Mouse (Mus musculus): ENCODE data around the gene Rasgef1b. TPM values are rescaled to one million over a fixed set of nuclear protein-coding genes. Genes with fewer than 3 reads are reported as not detected.

The Rasgef1b gene
- total RNA-seq, 1 experiment from 2014 or later, result 30.5 TPM

GRCm38 (mm10) chr5:99350030-99350429 lies 378.8 kb downstream of the Rasgef1b start:
- ATAC-seq (replicated peaks in 1 of 2; ENCODE audit: insufficient read depth in 1 of 2, low FRiP score in 2 of 2, low TSS enrichment in 1 of 2, low read depth in 1 of 2, poor library complexity in 2 of 2, severe bottlenecking in 2 of 2), result no peak

- ATAC-seq (replicated peaks in 1 of 2; ENCODE audit: insufficient read depth in 1 of 2, low FRiP score in 2 of 2, low TSS enrichment in 1 of 2, low read depth in 1 of 2, poor library complexity in 2 of 2, severe bottlenecking in 2 of 2), result peak; percentile 75 to 83
Measured at GRCm38 (mm10) chr5:99348257-99348849, 380.5 kb downstream of the Rasgef1b start.

- ATAC-seq (replicated peaks in 1 of 2; ENCODE audit: insufficient read depth in 1 of 2, low FRiP score in 2 of 2, low TSS enrichment in 1 of 2, low read depth in 1 of 2, poor library complexity in 2 of 2, severe bottlenecking in 2 of 2), result no peak
Measured at GRCm38 (mm10) chr5:99342527-99342926, 386.3 kb downstream of the Rasgef1b start.

- ATAC-seq (replicated peaks in 1 of 2; ENCODE audit: insufficient read depth in 1 of 2, low FRiP score in 2 of 2, low TSS enrichment in 1 of 2, low read depth in 1 of 2, poor library complexity in 2 of 2, severe bottlenecking in 2 of 2), result no peak
Measured at GRCm38 (mm10) chr5:99340311-99340989, 388.4 kb downstream of the Rasgef1b start.

GRCm38 (mm10) chr5:99339790-99340189 lies 389.1 kb downstream of the Rasgef1b start:
- no peak for ATAC-seq (replicated peaks in 1 of 2; ENCODE audit: insufficient read depth in 1 of 2, low FRiP score in 2 of 2, low TSS enrichment in 1 of 2, low read depth in 1 of 2, poor library complexity in 2 of 2, severe bottlenecking in 2 of 2)

- no peak for ATAC-seq (replicated peaks in 1 of 2; ENCODE audit: insufficient read depth in 1 of 2, low FRiP score in 2 of 2, low TSS enrichment in 1 of 2, low read depth in 1 of 2, poor library complexity in 2 of 2, severe bottlenecking in 2 of 2)
Measured at GRCm38 (mm10) chr5:99338826-99339225, 390.0 kb downstream of the Rasgef1b start.

- ATAC-seq (replicated peaks in 1 of 2; ENCODE audit: insufficient read depth in 1 of 2, low FRiP score in 2 of 2, low TSS enrichment in 1 of 2, low read depth in 1 of 2, poor library complexity in 2 of 2, severe bottlenecking in 2 of 2), result peak; percentile 94 to 96
Measured at GRCm38 (mm10) chr5:99336427-99336826, 392.4 kb downstream of the Rasgef1b start.

- peak in 1 of 2 experiments; percentile 13; a peak in 1 of 4 replicates for ATAC-seq (replicated peaks in 1 of 2; ENCODE audit: insufficient read depth in 1 of 2, low FRiP score in 2 of 2, low TSS enrichment in 1 of 2, low read depth in 1 of 2, poor library complexity in 2 of 2, severe bottlenecking in 2 of 2)
Measured at GRCm38 (mm10) chr5:99334017-99334416, 394.8 kb downstream of the Rasgef1b start.

GRCm38 (mm10) chr5:99332021-99332420 lies 396.8 kb downstream of the Rasgef1b start:
- ATAC-seq (replicated peaks in 1 of 2; ENCODE audit: insufficient read depth in 1 of 2, low FRiP score in 2 of 2, low TSS enrichment in 1 of 2, low read depth in 1 of 2, poor library complexity in 2 of 2, severe bottlenecking in 2 of 2), result no peak

- ATAC-seq (replicated peaks in 1 of 2; ENCODE audit: insufficient read depth in 1 of 2, low FRiP score in 2 of 2, low TSS enrichment in 1 of 2, low read depth in 1 of 2, poor library complexity in 2 of 2, severe bottlenecking in 2 of 2), result no peak
Measured at GRCm38 (mm10) chr5:99329065-99329464, 399.8 kb downstream of the Rasgef1b start.

- peak; percentile 49 to 77; a peak in 3 of 4 replicates for ATAC-seq (replicated peaks in 1 of 2; ENCODE audit: insufficient read depth in 1 of 2, low FRiP score in 2 of 2, low TSS enrichment in 1 of 2, low read depth in 1 of 2, poor library complexity in 2 of 2, severe bottlenecking in 2 of 2)
Measured at GRCm38 (mm10) chr5:99327019-99327418, 401.8 kb downstream of the Rasgef1b start.

- ATAC-seq (replicated peaks in 1 of 2; ENCODE audit: insufficient read depth in 1 of 2, low FRiP score in 2 of 2, low TSS enrichment in 1 of 2, low read depth in 1 of 2, poor library complexity in 2 of 2, severe bottlenecking in 2 of 2), result no peak
Measured at GRCm38 (mm10) chr5:99325301-99325700, 403.6 kb downstream of the Rasgef1b start.

GRCm38 (mm10) chr5:99320783-99321182 lies 408.1 kb downstream of the Rasgef1b start:
- no peak for ATAC-seq (replicated peaks in 1 of 2; ENCODE audit: insufficient read depth in 1 of 2, low FRiP score in 2 of 2, low TSS enrichment in 1 of 2, low read depth in 1 of 2, poor library complexity in 2 of 2, severe bottlenecking in 2 of 2)

- no peak for ATAC-seq (replicated peaks in 1 of 2; ENCODE audit: insufficient read depth in 1 of 2, low FRiP score in 2 of 2, low TSS enrichment in 1 of 2, low read depth in 1 of 2, poor library complexity in 2 of 2, severe bottlenecking in 2 of 2)
Measured at GRCm38 (mm10) chr5:99297939-99298338, 430.9 kb downstream of the Rasgef1b start.

GRCm38 (mm10) chr5:99296348-99296747 lies 432.5 kb downstream of the Rasgef1b start:
- ATAC-seq (replicated peaks in 1 of 2; ENCODE audit: insufficient read depth in 1 of 2, low FRiP score in 2 of 2, low TSS enrichment in 1 of 2, low read depth in 1 of 2, poor library complexity in 2 of 2, severe bottlenecking in 2 of 2), result no peak

- ATAC-seq (replicated peaks in 1 of 2; ENCODE audit: insufficient read depth in 1 of 2, low FRiP score in 2 of 2, low TSS enrichment in 1 of 2, low read depth in 1 of 2, poor library complexity in 2 of 2, severe bottlenecking in 2 of 2), result no peak
Measured at GRCm38 (mm10) chr5:99292287-99292851, 436.5 kb downstream of the Rasgef1b start.

GRCm38 (mm10) chr5:99291084-99291830 lies 437.6 kb downstream of the Rasgef1b start:
- ATAC-seq (replicated peaks in 1 of 2; ENCODE audit: insufficient read depth in 1 of 2, low FRiP score in 2 of 2, low TSS enrichment in 1 of 2, low read depth in 1 of 2, poor library complexity in 2 of 2, severe bottlenecking in 2 of 2), result peak; percentile 52 to 80

- no peak for ATAC-seq (replicated peaks in 1 of 2; ENCODE audit: insufficient read depth in 1 of 2, low FRiP score in 2 of 2, low TSS enrichment in 1 of 2, low read depth in 1 of 2, poor library complexity in 2 of 2, severe bottlenecking in 2 of 2)
Measured at GRCm38 (mm10) chr5:99288262-99288661, 440.6 kb downstream of the Rasgef1b start.
